Mouse (Mus musculus) adipocyte (in vitro differentiated cells): ENCODE data around the gene Pde4b.

Experiments
- DNase-seq: peaks from one replicate; pipeline ENCODE4 v3.0.0-alpha.2; 2016; ENCODE audit warnings: low spot score

Pde4b gene

DNA sequence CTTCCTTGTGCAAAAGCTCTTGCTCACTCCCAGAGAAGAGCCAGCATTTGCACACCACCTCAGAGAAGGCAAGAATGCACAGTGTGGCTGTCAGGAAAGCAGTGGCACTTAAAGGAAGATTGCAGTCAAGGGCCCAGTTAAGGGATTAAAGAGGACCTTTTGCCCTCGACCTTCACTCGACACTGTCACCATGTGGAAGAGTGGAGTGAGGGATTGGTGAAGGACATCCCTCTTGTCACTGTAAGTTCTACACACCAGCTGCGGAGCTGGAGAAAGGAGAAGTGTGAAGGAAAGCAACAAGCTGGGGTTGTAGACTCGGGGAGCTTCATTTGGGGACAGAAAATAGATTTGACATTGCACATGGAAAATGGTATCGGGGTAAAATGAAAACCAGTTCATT lies 89.9 kb downstream of the Pde4b start:
- no peak for DNase-seq

GRCm38 (mm10) chr4:102186888-102187287 lies 99.5 kb downstream of the Pde4b start:
- no peak for DNase-seq

DNA sequence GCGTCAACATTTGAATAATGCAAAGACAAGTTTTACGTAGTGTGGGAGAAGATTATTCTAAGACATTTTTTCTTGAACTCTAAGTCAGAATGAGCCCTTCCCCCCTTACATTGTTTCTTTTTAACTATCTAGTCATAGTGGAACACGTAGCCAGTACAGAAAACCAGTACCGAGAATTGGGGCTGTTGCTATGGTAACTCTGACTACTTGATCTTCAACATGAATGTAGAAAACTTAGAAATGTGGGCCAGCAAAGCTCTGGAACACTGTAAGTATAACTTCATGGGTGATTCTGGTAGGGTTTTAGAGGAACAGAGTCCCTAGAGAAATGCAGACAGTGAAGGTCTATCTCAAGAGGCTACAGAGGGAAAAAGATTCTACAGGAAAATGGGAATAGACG lies 110.4 kb downstream of the Pde4b start:
- no peak for DNase-seq

GRCm38 (mm10) chr4:102209773-102210172 lies 122.4 kb downstream of the Pde4b start:
- no peak for DNase-seq

DNA sequence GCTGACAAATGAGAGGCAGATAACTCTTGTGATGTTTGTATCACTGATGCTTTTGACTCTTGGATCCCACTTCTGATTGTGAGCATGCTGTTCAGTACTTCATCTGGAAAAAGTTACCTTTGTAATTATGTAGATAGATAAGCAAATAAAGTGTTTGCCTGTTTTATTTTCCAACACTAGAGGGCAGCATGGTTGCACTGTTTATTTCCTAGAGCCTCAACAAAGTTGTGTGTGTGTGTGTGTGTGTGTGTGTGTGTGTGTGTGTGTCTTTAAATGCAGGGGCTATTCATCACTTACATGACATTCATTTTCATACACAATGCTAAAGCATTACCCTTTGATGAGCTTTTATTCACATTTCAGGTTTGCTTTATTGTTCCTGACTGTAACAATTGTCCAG lies 139.4 kb downstream of the Pde4b start:
- peak; percentile 59 for DNase-seq

GRCm38 (mm10) chr4:102228953-102229586 lies 141.7 kb downstream of the Pde4b start:
- DNase-seq = peak; percentile 26

- DNase-seq = no peak
Observed at GRCm38 (mm10) chr4:102230898-102231297, 143.6 kb downstream of the Pde4b start.

DNA sequence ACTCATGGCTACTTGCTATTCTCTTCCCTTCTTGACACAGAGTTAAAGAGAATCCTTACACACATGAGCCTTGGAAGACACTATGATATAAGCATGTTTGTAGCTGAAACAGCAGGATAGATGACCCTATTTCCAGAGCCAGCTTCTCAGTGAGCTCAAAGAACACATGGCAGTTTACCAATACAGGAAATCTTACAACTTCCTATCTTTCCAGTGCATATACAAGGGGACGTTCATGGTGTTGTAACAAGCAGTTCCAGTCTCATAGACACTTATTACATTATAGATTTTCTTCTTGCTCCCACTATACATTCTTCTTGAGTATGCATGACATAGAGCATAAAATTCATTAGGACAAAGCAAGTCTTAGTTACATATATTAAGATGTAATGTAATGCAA lies 146.3 kb downstream of the Pde4b start:
- no peak for DNase-seq

DNA sequence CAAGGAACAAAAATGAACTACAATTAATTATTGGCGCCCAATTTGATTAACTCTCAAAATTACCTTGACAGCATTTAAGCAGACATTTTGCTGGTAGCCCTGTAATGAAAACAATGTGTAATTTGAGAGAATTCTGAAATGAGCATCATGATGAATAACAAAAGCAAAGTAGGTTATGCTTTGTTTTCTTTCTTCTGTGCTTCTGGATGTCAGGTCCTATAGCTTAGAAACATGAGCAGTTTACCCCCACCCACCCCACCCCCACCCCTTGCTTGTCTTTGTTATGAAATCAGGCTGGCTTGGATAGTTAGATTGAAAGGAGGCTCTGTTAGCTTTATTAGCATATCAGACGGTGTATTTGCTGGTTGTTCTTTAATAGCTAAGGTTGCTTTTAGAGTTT lies 147.8 kb downstream of the Pde4b start:
- DNase-seq = no peak

DNA sequence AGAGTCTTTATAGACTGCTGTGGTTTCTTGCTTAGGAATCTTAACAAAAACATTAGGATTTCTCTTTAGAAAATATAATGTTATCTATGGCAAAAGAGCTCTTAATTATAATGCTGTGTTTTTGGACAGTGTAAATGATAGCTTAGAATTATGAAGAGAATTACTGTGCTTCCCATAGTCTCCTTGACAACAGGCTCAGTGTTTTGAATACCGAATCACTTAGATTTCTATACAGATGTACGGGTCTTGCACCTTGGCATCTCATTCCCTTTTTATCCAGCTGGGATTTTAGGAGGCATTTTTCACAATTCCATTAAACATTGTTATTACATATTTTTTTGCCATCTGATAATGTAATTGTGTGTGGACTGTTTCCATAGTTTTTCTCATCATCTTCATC lies 151.8 kb downstream of the Pde4b start:
- DNase-seq = no peak

- no peak for DNase-seq
Observed at GRCm38 (mm10) chr4:102239657-102240390, 152.5 kb downstream of the Pde4b start.

DNA sequence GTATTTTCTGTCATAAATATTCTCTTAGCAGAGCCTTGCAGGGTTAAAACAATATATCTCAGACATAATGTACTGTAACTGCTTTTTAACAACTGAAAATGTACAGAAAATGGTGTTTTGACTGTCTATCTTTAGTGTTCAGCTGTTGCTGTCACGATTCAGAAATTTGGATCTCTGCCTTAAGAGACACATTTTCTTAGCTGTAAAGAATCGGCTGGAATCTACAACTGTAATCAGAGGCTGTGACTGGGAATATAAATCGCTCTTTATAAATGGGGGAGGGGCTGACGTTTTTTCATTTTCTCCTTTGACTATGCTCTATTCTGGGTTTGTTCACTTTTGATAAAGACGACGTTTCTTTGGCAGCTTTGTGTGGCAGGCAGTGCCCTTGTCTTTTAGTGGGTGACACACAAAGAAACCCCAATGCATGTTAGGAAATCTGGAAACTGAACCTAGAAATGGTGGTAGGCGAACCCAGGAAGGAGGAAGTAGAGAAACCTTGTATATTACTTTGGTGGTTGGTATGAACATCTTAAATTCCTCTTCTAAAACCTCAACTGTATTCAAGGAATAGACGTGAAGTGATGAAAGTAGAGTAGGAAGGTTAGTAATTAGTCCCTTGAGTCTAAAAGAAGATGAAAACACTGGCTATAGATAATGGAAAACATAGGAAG lies 153.5 kb downstream of the Pde4b start:
- no peak for DNase-seq

DNA sequence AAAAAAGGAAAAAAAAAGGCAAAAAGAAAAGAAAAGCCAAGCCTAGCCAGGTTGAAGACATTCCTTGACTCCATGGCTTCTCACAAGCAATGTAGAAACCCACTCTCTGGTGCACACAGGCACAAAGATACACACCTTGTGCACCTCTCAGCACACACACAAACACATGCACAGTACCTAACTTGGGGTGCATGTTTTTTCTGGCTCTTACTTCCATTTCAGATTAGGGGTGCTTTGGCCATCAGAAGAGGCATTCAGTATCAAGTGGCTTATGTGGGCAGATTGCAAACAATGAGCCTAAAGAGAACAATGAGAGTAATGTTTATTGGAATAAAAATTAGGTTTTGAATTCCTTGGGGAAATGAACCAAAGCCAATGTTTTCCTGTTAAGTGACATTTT lies 166.7 kb downstream of the Pde4b start:
- no peak for DNase-seq

DNA sequence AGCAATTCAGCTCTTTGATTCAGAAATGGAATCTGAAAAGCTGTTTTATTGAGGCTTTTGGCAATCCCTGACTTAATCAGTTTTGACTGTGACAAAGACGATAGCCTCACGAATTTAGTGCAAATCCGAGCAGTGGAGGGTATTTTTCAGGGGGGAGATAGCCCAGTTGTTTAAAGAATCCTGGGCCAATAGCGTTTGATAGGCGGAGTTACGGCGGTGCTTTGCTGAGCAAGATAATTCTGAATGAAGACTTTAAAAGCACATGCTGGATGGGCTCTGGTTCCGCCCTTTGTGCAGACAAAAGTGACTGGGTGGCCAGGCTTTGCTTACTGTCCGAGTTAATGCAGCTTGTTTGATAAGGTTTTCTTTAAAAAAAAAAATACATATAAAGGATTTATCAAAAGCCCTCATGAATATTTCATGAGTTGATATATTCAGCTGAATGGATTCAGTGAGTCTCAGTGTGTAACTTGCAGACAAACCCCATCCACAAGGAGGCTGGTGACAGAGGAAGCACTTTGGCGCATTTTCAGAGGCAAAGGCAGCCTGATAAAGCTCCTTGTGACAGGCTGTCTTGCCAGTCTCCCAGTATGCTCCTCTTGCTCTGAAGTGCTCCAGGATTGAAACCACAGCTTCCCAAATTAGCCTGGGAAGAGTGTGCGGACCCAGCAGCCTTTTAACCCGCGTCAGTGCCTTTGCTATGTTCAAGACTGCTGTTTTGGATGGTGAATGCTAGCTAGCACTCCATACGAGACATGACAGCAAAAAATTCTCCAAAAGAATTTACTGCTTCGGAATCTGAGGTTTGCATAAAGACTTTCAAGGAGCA lies 167.3 kb downstream of the Pde4b start:
- no peak for DNase-seq

- DNase-seq = no peak
Observed at GRCm38 (mm10) chr4:102255295-102255670, 167.9 kb downstream of the Pde4b start.

GRCm38 (mm10) chr4:102256170-102256960 lies 169.0 kb downstream of the Pde4b start:
- no peak for DNase-seq

DNA sequence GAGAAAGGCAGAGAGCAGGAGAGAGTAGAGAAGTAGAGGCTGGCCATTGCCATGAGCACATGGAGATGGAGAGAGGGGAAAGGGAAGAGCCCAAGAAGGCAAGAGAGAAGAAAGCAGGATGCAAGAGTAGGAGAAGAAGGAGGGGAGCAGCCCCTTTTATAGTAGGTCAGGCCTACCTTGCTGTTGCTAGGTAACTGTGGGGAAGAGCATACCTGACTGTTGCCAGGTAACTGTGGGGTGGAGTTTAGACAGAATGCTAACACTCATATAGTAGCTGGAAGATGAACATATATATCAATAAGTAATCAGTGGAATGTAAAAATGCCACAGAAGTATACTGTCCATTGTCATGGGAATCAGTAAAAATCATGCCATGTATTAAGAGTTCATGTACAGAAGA lies 172.9 kb downstream of the Pde4b start:
- no peak for DNase-seq

DNA sequence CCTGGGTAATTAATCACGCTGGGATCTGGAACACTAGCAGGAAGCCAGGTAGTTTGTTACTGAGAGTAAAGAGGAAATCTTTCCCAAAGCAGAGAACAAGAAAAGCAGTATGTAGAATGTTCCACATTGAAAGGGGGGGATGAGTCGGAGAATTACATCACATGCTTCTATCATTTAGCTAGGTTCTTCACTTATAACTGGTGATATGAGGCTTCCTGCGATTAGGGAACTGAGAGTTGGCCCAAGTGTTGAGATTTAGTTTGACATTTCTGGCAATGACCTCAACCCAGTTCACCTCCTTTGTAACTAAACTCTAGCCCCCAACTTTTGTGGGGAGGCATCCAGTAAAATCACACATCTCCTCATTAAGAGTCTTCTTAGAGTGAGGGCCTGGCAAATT lies 185.0 kb downstream of the Pde4b start:
- DNase-seq = no peak

GRCm38 (mm10) chr4:102272749-102273148 lies 185.4 kb downstream of the Pde4b start:
- DNase-seq = no peak

DNA sequence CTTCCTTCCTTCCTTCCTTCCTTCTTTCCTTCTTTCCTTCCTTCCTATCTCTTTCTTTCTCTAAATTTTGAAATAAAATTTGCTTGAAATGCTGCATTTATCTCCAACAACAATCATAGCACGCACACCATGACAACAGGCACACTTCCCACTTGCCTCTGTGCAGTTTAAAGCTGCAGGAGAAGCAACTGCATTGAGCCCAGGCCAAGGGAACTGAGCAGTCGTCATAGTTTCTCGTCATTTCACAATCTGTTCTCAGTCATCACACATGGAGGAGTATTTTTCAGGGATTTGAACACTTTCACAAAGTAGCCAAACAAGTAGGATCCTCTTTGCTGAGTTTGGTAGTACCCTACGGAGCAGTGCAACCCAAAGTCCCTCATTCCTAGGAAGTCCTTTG lies 188.4 kb downstream of the Pde4b start:
- DNase-seq = no peak

- no peak for DNase-seq
Observed at GRCm38 (mm10) chr4:102278958-102279357, 191.6 kb downstream of the Pde4b start.

- peak; percentile 19 for DNase-seq
Observed at GRCm38 (mm10) chr4:102287172-102287571, 199.8 kb downstream of the Pde4b start.
